Mouse (Mus musculus) cerebellum, adult 2 months (tissue): ENCODE results near the gene Calm5. TPM values are rescaled to one million over a fixed set of nuclear protein-coding genes. Genes with fewer than 3 reads are reported as not detected.
"Not testable (repeated sequence)": the region's sequence is repeated elsewhere in the genome, so short reads cannot be mapped to it uniquely, and the experiment has no call there.

Experiments
- DNase-seq, 2 experiments: peaks; one replicate each; pipeline ENCODE4 v3.0.0; 2021
- H3K27ac ChIP-seq: fragments of 200-500 bp; 2 replicates; pipeline ENCODE4 v1.5.1; 2012; ENCODE audit warnings: low read length, control low read depth, inconsistent platforms; ENCODE audit not compliant: insufficient read depth
- H3K27me3 ChIP-seq: fragments of 200-500 bp; 2 replicates; pipeline ENCODE4 v1.6.1; 2012; ENCODE audit warnings: inconsistent platforms, mild to moderate bottlenecking, low read length, moderate library complexity; ENCODE audit not compliant: control insufficient read depth, insufficient read depth
- H3K4me1 ChIP-seq: fragments of 200-500 bp; 2 replicates; pipeline ENCODE4 v1.6.1; 2011; ENCODE audit warnings: low read length; ENCODE audit not compliant: control insufficient read depth, insufficient read depth
- H3K4me3 ChIP-seq: fragments of 200-500 bp; replicated peaks from 2 replicates; pipeline ENCODE3; 2011; ENCODE audit warnings: mild to moderate bottlenecking, low read depth, low read length, control low read depth; ENCODE audit not compliant: insufficient read depth
- CTCF ChIP-seq: fragments of 200-500 bp; IDR thresholded peaks from 2 replicates; pipeline ENCODE4 v1.5.1; 2011; ENCODE audit warnings: low read depth, mild to moderate bottlenecking, control low read depth, low read length, moderate library complexity, borderline replicate concordance; ENCODE audit not compliant: insufficient read depth
- POLR2A ChIP-seq: fragments of 200-500 bp; IDR thresholded peaks from 2 replicates; pipeline ENCODE4 v1.6.1; 2011; ENCODE audit warnings: low read length, control low read depth, borderline replicate concordance; ENCODE audit not compliant: insufficient read depth
- WGBS: fragments of 180-500 bp; shearing (Covaris S2); methylation state at CpG from one replicate; pipeline ENCODE4 v1.1.7; 2018; 5-methylcytosine and 5-hydroxymethylcytosine counted together
- polyA plus RNA-seq: library from polyadenylated mRNA; depleted of rRNA; stranded (reverse); fragments of >200 nt; gene quantifications from 2 replicates; pipeline ENCODE4 v1.2.3, GENCODE M21; 2012

The Calm5 gene
- polyA plus RNA-seq, 1 experiment = not detected

DNA sequence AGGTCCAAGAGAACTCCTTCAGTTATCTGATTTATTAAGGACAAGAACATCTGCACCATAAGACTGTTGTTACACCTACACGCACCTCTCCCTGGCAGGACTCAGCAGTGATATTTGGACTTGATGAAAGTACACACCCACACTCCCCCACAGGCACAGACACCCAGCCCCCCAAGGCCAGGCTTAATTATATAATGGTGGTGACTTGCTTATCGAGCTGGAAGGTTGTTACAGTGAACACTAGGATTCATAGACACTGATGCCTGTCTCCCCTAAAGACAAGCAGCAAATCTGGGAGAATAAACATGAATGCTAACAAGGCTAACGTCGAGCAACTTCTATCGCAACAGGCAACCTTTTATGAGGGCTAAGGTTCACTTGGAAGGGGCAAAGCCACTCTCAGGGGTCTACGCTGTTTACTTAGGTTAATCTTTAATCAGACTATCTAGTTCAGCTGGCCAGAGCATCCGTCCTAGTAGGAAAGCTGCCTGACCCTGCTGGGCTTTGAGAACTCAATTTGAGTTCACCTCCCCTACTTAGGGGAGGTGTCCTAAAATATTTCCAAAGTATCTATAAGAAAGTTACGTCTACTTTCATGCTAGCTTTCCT lies 37.6 kb downstream of the Calm5 start:
- 83% methylated on average over 8 of the region's 8 CpGs for WGBS
- H3K27ac ChIP-seq = no peak overlapping the region
- no peak for DNase-seq
- H3K4me1 ChIP-seq = no peaks in the 10 kb centered on the region
- H3K4me3 ChIP-seq = no peak overlapping the region
- no peaks in the 10 kb centered on the region for H3K27me3 ChIP-seq
- TF ChIP-seq POLR2A (no peak), CTCF (no peak)

DNA sequence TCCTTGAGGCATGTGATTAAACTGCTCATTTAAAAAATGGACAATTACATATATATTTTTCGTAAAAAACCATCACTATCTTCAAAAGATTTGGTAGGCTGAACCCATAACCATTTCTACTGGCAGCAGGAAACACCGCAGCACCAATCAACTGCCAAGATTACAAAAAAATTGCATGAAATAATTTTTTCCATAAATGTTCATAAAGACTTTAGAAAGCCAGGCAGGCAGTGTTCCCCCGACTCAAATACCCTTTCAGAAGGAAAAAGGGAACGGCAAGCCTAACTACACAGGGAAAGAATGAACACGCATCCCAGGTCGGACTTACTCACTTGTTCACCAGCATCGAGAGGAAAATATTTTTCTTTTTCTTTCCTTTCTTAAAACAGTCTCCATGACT lies 38.6 kb downstream of the Calm5 start:
- TF ChIP-seq CTCF (no peak), POLR2A (no peak)
- 25% methylated on average over 7 of the region's 7 CpGs for whole genome bisulfite sequencing
- DNase-seq = no peak
- Histone ChIP-seq H3K4me1 (no peaks in the 10 kb centered on the region), H3K27ac (no peak overlapping the region), H3K27me3 (no peaks in the 10 kb centered on the region), H3K4me3 (peak overlapping the region; percentile 74)

DNA sequence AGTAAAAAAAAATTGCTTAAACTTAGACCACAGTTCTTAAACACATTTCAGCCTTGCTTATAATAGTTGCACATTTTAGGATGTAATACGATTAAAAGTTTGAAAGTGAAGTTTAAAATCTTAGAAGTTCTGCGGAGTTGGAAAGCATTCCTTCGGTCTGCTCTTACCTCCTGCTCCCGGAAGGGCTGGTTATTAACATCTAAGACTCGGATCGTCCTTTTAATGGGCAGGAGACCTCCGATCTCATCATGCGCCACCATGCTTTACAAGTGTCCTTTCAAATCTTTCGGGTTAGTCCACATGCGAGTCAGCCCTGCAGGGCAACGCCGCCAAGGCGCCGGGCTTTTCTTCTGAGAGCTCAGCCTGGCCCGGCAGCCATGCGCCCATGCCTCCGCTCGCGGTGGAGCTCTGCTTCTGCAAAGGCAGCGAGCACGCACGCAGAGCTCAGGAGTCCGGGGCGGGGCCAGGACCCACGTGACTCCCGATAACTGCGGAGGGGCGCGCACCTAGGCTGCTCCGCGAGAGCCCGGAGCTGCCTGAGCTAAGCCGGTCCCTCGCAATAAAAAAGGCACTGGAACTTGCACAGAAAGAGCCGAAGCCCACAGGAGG lies 39.3 kb downstream of the Calm5 start:
- Histone ChIP-seq H3K27ac (no peak overlapping the region), H3K4me3 (peak overlapping the region; percentile 74), H3K4me1 (no peaks in the 10 kb centered on the region), H3K27me3 (no peaks in the 10 kb centered on the region)
- peak; percentile 88 to 89 for DNase-seq
- WGBS = under 1% methylated on average over 35 of the region's 35 CpGs
- peak; percentile 73 for TF ChIP-seq POLR2A
- no peak for TF ChIP-seq CTCF

DNA sequence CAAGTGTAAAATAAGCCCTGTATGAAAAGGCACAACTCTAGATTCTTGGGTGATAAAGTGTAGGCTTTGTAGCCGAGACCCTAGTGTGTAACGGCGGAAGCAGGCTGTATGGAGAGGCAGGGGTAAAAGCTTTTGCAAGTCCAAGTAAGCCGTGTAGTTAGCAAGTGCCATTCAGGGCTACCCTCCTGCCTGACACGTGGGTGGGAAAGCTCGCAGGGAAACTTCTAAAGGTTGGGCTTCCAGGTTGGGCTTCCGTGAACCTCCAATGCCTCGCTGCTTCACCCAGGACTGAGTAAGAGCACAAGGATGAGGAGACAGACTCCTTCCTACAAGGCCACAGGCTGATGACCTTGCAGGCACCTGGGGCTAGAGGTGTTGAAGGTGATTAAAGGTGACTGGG lies 40.6 kb downstream of the Calm5 start:
- no peak for TF ChIP-seq CTCF
- no peak for TF ChIP-seq POLR2A
- no peak for DNase-seq
- no peak overlapping the region for H3K4me3 ChIP-seq
- no peaks in the 10 kb centered on the region for H3K4me1 ChIP-seq
- no peak overlapping the region for H3K27ac ChIP-seq
- 85% methylated on average over 8 of the region's 8 CpGs for WGBS
- H3K27me3 ChIP-seq = no peaks in the 10 kb centered on the region

DNA sequence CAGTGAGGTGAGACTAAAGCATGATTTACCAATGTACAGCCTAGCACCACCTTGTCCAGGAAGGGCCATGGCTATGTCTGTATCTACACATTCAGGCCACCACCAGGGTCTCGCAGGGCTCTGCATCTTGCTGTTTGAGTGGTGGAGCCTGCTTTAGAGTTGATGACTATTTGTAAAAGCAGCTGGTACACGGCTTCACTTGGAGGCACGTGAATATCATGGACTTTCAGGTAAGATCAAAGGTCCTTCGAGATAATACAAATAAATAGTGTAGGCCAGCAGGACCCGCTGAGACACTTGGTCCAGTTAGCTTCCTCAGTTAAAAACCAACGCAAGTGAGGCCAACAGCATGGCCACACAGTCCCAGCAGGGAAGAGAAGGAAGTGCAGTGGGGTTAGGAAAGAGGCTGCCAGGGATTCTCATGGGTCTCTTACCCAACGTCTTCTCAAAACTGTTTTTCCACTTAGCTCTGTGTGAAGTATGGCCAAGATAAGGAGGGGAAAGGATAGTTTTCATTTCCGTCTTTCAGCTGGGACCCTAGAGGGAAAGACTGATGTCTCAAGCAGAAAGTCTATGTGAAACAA lies 41.5 kb downstream of the Calm5 start:
- H3K4me1 ChIP-seq = no peaks in the 10 kb centered on the region
- H3K27me3 ChIP-seq = no peaks in the 10 kb centered on the region
- TF ChIP-seq POLR2A (no peak), CTCF (no peak)
- DNase-seq = no peak
- no peak overlapping the region for H3K27ac ChIP-seq
- no peak overlapping the region for H3K4me3 ChIP-seq
- 86% methylated on average over 8 of the region's 8 CpGs for WGBS

DNA sequence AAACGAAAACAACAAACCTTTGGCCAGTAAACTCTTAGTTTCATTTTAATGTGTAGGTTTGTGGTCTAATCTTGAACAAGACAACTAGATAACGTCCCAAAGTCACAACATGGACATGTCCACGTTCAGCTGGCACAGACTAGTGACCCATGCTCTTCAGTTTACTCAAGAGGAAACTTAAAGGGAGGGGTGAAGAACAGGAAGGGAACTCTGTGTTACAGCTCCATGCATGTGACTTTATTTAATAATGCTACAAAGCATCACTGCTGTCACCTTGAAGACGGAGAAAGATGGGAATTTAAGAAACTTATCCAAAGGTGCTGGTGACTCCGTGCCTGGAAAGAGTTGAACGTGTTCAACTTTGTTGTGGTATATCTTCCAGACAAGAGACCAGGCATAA lies 42.1 kb downstream of the Calm5 start:
- H3K27me3 ChIP-seq = no peaks in the 10 kb centered on the region
- H3K4me3 ChIP-seq = no peak overlapping the region
- TF ChIP-seq POLR2A (no peak), CTCF (no peak)
- no peaks in the 10 kb centered on the region for H3K4me1 ChIP-seq
- H3K27ac ChIP-seq = no peak overlapping the region
- 90% methylated on average over 6 of the region's 6 CpGs for WGBS
- no peak for DNase-seq

DNA sequence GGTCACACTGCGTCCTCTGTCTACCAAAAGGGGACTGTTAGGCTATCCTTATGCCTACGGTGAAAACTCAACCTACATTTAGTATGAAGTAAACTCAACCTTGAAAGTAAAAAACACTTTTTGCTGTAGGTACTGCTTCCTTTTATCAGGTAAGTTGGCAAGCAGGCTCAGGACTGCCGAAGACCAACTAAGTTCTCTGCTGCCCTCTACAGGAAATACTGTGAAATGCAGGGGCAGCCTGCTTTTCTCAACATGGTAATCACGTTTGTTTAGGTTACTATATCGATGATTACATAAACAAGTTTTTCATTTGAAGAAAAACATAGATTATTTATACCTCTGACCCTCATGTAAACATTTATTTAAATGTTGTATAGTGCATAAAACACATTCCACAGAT lies 42.9 kb downstream of the Calm5 start:
- H3K4me1 ChIP-seq = no peaks in the 10 kb centered on the region
- H3K27me3 ChIP-seq = no peaks in the 10 kb centered on the region
- DNase-seq = peak; percentile 71 to 77
- TF ChIP-seq CTCF (peak; percentile 80), POLR2A (no peak)
- no peak overlapping the region for H3K27ac ChIP-seq
- WGBS = 34% methylated on average over 5 of the region's 5 CpGs
- H3K4me3 ChIP-seq = no peak overlapping the region

DNA sequence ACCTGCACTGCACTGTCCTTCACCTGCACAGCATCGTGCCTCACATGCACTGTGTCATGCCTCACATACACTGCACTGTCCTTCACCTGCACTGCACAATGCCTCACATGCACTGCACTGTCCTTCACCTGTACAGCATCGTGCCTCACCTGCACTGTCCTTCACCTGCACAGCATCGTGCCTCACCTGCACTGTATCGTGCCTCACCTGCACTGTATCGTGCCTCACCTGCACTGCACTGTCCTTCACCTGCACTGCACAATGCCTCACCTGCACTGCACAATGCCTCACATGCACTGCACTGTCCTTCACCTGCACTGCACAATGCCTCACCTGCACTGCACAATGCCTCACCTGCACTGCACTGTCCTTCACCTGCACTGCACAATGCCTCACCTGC lies 44.2 kb downstream of the Calm5 start:
- H3K27ac ChIP-seq, H3K27me3 ChIP-seq, H3K4me3 ChIP-seq, DNase-seq, H3K4me1 ChIP-seq: not testable (repeated sequence)
- WGBS = 92% methylated on average over 5 of the region's 5 CpGs
